ENCODE assay signal across 14 mouse cellular contexts in the genomic region with DNA sequence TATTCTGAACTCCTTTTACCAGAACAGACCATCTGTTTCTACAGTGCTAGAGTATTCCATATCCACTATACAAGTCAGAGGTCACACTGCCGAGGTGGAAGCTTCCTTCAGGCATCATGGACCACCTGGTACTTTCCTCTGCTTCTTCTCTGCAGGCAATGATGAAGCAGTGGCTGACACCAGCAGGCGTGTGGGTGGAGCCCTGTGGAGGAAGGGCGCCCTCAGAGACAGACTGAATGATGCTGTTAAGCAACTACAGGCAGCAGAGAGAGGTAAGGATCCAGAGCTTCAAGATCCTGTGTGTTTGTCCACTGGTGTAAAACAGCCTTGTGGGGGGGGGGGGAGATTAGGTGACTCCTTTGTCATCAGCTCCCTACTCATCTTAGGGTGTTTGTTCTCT.
"Had no signal": no experiment of that assay in that cellular context is flagged by ENCODE, and none has a peak within 500 bp of the region (broad histone marks: within the 10 kb centered on the region; RNA-seq: fewer than 3 reads in every experiment).

No protein-coding gene starts in this region.

- H3K4me2 ChIP-seq: kidney, embryonic 15.5 days; lung, embryonic 15.5 days; neural tube, embryonic 12.5 days; neural tube, embryonic 15.5 days had no signal

- H3K4me3 ChIP-seq: kidney, embryonic 15.5 days; layer of hippocampus, adult 2 months; left cerebral cortex, adult 2 months; lung, embryonic 15.5 days; megakaryocyte, embryonic 14.5 days; midbrain, embryonic 10.5 days; neural tube, embryonic 12.5 days; neural tube, embryonic 15.5 days had no signal

- DNase-seq: layer of hippocampus, adult 9-11 months; layer of hippocampus, postnatal 36 days; midbrain, embryonic 14.5 days had no signal

- H3K36me3 ChIP-seq: midbrain, embryonic 10.5 days; neural tube, embryonic 12.5 days; neural tube, embryonic 15.5 days had no signal

- ATAC-seq: intestine, postnatal 0 days; liver, postnatal 0 days had no signal

- H3K9ac ChIP-seq: kidney, embryonic 15.5 days; liver, embryonic 14.5 days; liver, postnatal 0 days; lung, embryonic 15.5 days; neural tube, embryonic 12.5 days; neural tube, embryonic 15.5 days had no signal

- H3K9me3 ChIP-seq: kidney, embryonic 15.5 days; lung, embryonic 15.5 days; megakaryocyte, embryonic 14.5 days; midbrain, embryonic 10.5 days; neural tube, embryonic 12.5 days; neural tube, embryonic 15.5 days had no signal

- H3K27ac ChIP-seq: kidney, embryonic 15.5 days; layer of hippocampus, adult 2 months; left cerebral cortex, adult 2 months; liver, embryonic 14.5 days; lung, embryonic 15.5 days; midbrain, embryonic 10.5 days; neural tube, embryonic 12.5 days; neural tube, embryonic 15.5 days had no signal

- H3K27me3 ChIP-seq: kidney, embryonic 15.5 days; lung, embryonic 15.5 days; megakaryocyte, embryonic 14.5 days; neural tube, embryonic 12.5 days; neural tube, embryonic 15.5 days had no signal

- H3K4me1 ChIP-seq: kidney, embryonic 15.5 days; lung, embryonic 15.5 days; megakaryocyte, embryonic 14.5 days; neural tube, embryonic 12.5 days; neural tube, embryonic 15.5 days had no signal
